Mouse (Mus musculus): ENCODE results near the gene Nudt7. TPM values are rescaled to one million over a fixed set of nuclear protein-coding genes. Genes with fewer than 3 reads are reported as not detected.

Gene Nudt7
- 70.7 and 89.4 TPM in 2 replicates for polyA plus RNA-seq (2015; fragmentation: Nextera tagmentation; extraction: Ambion mirVana)

DNA sequence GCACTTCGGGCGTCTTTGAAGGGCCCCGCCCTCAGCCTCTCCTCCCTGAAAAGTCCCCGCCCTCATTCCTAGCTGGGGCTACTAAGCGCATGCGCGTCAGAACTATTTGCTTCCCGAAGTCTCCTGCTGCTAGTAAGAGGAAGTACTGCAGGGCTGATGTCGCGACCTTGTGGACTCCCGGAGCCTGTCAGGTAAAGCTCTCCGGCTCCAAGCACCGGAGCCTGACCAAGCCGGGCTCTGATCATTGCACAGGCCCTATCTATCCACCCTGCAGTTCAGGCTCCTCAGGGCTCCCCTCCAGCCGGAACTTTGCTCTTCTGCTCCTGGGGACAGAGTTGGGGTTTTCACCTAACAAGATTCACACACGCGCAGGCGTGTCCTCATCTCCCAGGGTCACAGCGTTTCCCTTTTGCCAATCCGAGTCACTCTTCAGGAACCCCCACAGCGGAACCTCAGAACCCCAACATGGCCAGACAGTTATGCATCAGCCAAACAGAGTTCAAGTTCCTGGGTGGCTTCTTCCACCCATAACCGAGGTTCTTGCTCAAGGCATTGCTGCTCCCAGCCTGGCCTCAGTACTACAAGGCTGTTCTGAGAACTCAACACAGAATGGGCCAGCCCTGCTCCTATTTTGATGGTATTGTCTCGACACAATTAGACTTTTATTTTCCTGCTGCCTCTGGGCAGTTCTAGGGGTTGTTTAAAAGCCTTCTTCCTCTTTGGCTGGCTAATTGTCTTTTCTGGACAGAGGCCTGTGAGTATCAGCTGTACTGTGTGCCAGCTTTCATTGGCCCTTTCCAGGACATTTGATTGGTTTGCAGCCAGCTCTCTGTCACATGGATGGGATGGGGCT is at the start of gene Nudt7:
Gene Nudt7, plus strand, starts transcription at position 48 of the 853 bp plus-strand sequence.

Other genes with a start within 250 kb of the Nudt7 start
- 11.4 and 28.0 TPM in 2 replicates for gene Vat1l, start 72.1 kb downstream of the Nudt7 start, polyA plus RNA-seq (2015; fragmentation: Nextera tagmentation; extraction: Ambion mirVana)

Data from adrenal gland, postnatal 0 days (tissue).